8 mouse cellular contexts compared by ENCODE assay signal in genomic region chr5:24597221-24597728, GRCm38 (mm10). TPM values are rescaled to one million over a fixed set of nuclear protein-coding genes. Genes with fewer than 3 reads are reported as not detected.
DNase-seq lines count a peak whose midpoint lies in the region; ATAC-seq and TF ChIP-seq lines count a peak whose summit lies in the region.
"Had no signal": no experiment of that assay in that cellular context is flagged by ENCODE, and none has a peak within 500 bp of the region (broad histone marks: within the 10 kb centered on the region; RNA-seq: fewer than 3 reads in every experiment).

No protein-coding gene starts in this region.

- peak; percentile 71 to 89 (median 82) for TF ChIP-seq CTCF in MEL (IDR thresholded peaks at IDR 0.05 in 2 of 3, conservative IDR thresholded peaks at IDR 0.05 in 1 of 3; ENCODE audit: control insufficient read depth in 1 of 3, insufficient read depth in 1 of 3, low read depth in 2 of 3, low read length in 3 of 3, poor library complexity in 1 of 3, severe bottlenecking in 1 of 3)

- H3K4me1 ChIP-seq in MEL (ENCODE audit: control insufficient read depth in 1 of 2, insufficient read depth in 2 of 2, low read length in 2 of 2) = peaks cover 0 to 7% of the 10 kb centered on the region in 2 experiments; a peak in 1 of 4 replicates
- peaks cover 50% of the 10 kb centered on the region for H3K4me1 ChIP-seq in embryonic facial prominence, embryonic 15.5 days

- intact Hi-C loops in heart, postnatal 10 days (cut with DNase I) = loop anchor here (2.0 kb wide), 3 partner anchors 56 to 86 kb away; no protein-coding TSS in a partner anchor

- WGBS in embryonic facial prominence, embryonic 15.5 days = 68% methylated on average over 2 of the region's 2 CpGs

- H3K79me2 ChIP-seq in MEL (ENCODE audit: control insufficient read depth, insufficient read depth, low read length, poor library complexity) = no peaks in the 10 kb centered on the region; the same call in 1 of the 2 replicates

- no peak overlapping the region for H3K27ac ChIP-seq in MEL (ENCODE audit: control insufficient read depth, low read depth, low read length)
- H3K27ac ChIP-seq in embryonic facial prominence, embryonic 15.5 days (replicated peaks) = peak overlapping the region; percentile 44; the same call in 1 of the 2 replicates

- H3K4me2 ChIP-seq in embryonic facial prominence, embryonic 15.5 days (replicated peaks) = no peak overlapping the region

- DNase-seq in MEL (ENCODE audit: low read depth, low spot score) = peak; percentile 88
- peak; percentile 94 for DNase-seq in brain, adult 2 months (ENCODE audit: low read depth, low spot score)
- peak; percentile 84 to 87 for DNase-seq in heart, postnatal 10 days
- peak; percentile 88 for DNase-seq in kidney, postnatal 14 days
- peak; percentile 90 for DNase-seq in lung, postnatal 10 days
- DNase-seq in retina, embryonic 14.5 days (ENCODE audit: low spot score) = peak; percentile 96

- TF ChIP-seq RAD21 in MEL (IDR thresholded peaks at IDR 0.05; ENCODE audit: low read depth, low read length) = peak; percentile 77

- H3K36me3 ChIP-seq in MEL (ENCODE audit: control insufficient read depth in 1 of 2, insufficient read depth in 2 of 2, low read length in 2 of 2) = no peaks in the 10 kb centered on the region
- peaks cover 38% of the 10 kb centered on the region for H3K36me3 ChIP-seq in embryonic facial prominence, embryonic 15.5 days

- no peak overlapping the region for H3K9ac ChIP-seq in MEL (ENCODE audit: control insufficient read depth, low read depth, low read length, poor library complexity, severe bottlenecking)
- H3K9ac ChIP-seq in embryonic facial prominence, embryonic 15.5 days = no peak overlapping the region

- ATAC-seq in embryonic facial prominence, embryonic 15.5 days (ENCODE audit: insufficient number of reproducible peaks, low FRiP score, low TSS enrichment, low read depth) = no peak

- peaks cover 20 to 25% of the 10 kb centered on the region in 2 experiments for H3K27me3 ChIP-seq in MEL (ENCODE audit: control insufficient read depth in 1 of 2, insufficient read depth in 2 of 2, low read length in 2 of 2)
- no peaks in the 10 kb centered on the region for H3K27me3 ChIP-seq in embryonic facial prominence, embryonic 15.5 days

- no peak overlapping the region for H3K4me3 ChIP-seq in MEL (ENCODE audit: control insufficient read depth in 1 of 2, insufficient read depth in 1 of 2, low read depth in 2 of 2, low read length in 2 of 2)
- H3K4me3 ChIP-seq in embryonic facial prominence, embryonic 15.5 days (replicated peaks) = no peak overlapping the region

- H3K9me3 ChIP-seq in MEL (replicated peaks; ENCODE audit: insufficient read depth, low read length) = no peaks in the 10 kb centered on the region
- no peaks in the 10 kb centered on the region for H3K9me3 ChIP-seq in embryonic facial prominence, embryonic 15.5 days (replicated peaks)

- TF ChIP-seq EP300 in MEL (IDR thresholded peaks at IDR 0.05; ENCODE audit: low read depth in 1 of 2, low read length in 2 of 2) = no peak

- TF ChIP-seq POLR2A in MEL (IDR thresholded peaks at IDR 0.05; ENCODE audit: control insufficient read depth in 1 of 2, insufficient read depth in 1 of 2, low read depth in 1 of 2, low read length in 2 of 2, poor library complexity in 1 of 2) = no peak; a peak in 1 of 4 replicates

TF ChIP-seq in MEL, 35 proteins besides CTCF, POLR2A, EP300 and RAD21:
- no peak for TF ChIP-seq POLR2AphosphoS2 (IDR thresholded peaks at IDR 0.05; ENCODE audit: low read length)
- no peak for TF ChIP-seq USF1 (IDR thresholded peaks at IDR 0.05; ENCODE audit: low read depth, low read length)
- 0 out of 2 replicates have a peak, but pooled peaks have one; percentile 17 for TF ChIP-seq MXI1 (IDR thresholded peaks at IDR 0.05; ENCODE audit: low read depth, low read length)
- 0 out of 2 replicates have a peak, but pooled peaks have one; percentile 44 for TF ChIP-seq SIN3A (IDR thresholded peaks at IDR 0.05; ENCODE audit: low read length)
- TF ChIP-seq MAZ (IDR thresholded peaks at IDR 0.05; ENCODE audit: low read depth, low read length) = peak; percentile 81; the same call in 1 of the 2 replicates
- TF ChIP-seq SMC3 (IDR thresholded peaks at IDR 0.05; ENCODE audit: low read depth, low read length) = peak; percentile 69
- peak; percentile 57 for TF ChIP-seq ZNF384 (IDR thresholded peaks at IDR 0.05; ENCODE audit: low read depth, low read length)
- peak; percentile 30; the same call in 1 of the 2 replicates for TF ChIP-seq ZC3H11A (IDR thresholded peaks at IDR 0.05; ENCODE audit: low read depth, low read length)

RNA-seq across cellular contexts. Expression of gene Chpf2, which starts 10.7 kb away (rescaled TPM):
- 37.1 and 37.9 TPM in 2 replicates for total RNA-seq in MEL (2012; rRNA removed)
- polyA plus RNA-seq in MEL (2012; ENCODE audit: insufficient read depth in 1 of 2, insufficient read length in 2 of 2, low read depth in 1 of 2, low replicate concordance in 2 of 2, missing spikeins in 1 of 2) = 10 to 100 TPM in 1 of 2 experiments, not detected in 1; 39.7 TPM
- 30.3 and 33.1 TPM in 2 replicates for polyA plus RNA-seq in embryonic facial prominence, embryonic 15.5 days (2015; fragmentation: Nextera tagmentation; extraction: Ambion mirVana)
- total RNA-seq in heart, postnatal 10 days (2021) = 10 to 100 TPM; 19.4 to 19.8 TPM

RNA-seq across cellular contexts. Expression of gene Abcf2, which starts 20.0 kb away (rescaled TPM):
- total RNA-seq in MEL (2012; rRNA removed) = 228 and 257 TPM in 2 replicates
- polyA plus RNA-seq in MEL (2012; ENCODE audit: insufficient read depth in 1 of 2, insufficient read length in 2 of 2, low read depth in 1 of 2, low replicate concordance in 2 of 2, missing spikeins in 1 of 2) = 100 to 1,000 TPM in 1 of 2 experiments, not detected in 1; 244 TPM
- polyA plus RNA-seq in embryonic facial prominence, embryonic 15.5 days (2015; fragmentation: Nextera tagmentation; extraction: Ambion mirVana) = 93.7 and 100 TPM in 2 replicates
- 10 to 100 TPM; 44.2 to 47.5 TPM for total RNA-seq in heart, postnatal 10 days (2021)

RNA-seq across cellular contexts. Expression of gene Smarcd3, which starts 26.9 kb away (rescaled TPM):
- 2.1 and 2.7 TPM in 2 replicates for total RNA-seq in MEL (2012; rRNA removed)
- 10 to 100 TPM in 1 of 2 experiments, not detected in 1; 16.5 TPM for polyA plus RNA-seq in MEL (2012; ENCODE audit: insufficient read depth in 1 of 2, insufficient read length in 2 of 2, low read depth in 1 of 2, low replicate concordance in 2 of 2, missing spikeins in 1 of 2)
- polyA plus RNA-seq in embryonic facial prominence, embryonic 15.5 days (2015; fragmentation: Nextera tagmentation; extraction: Ambion mirVana) = 39.7 and 42.4 TPM in 2 replicates
- 10 to 100 TPM; 61.4 to 67.8 TPM for total RNA-seq in heart, postnatal 10 days (2021)

RNA-seq across cellular contexts. Expression of gene 4931409K22Rik, which starts 40.7 kb away (rescaled TPM):
- not detected in 2 replicates for total RNA-seq in MEL (2012; rRNA removed)
- polyA plus RNA-seq in MEL (2012; ENCODE audit: insufficient read depth in 1 of 2, insufficient read length in 2 of 2, low read depth in 1 of 2, low replicate concordance in 2 of 2, missing spikeins in 1 of 2) = not detected
- 0.07 TPM in 1 of 2 replicates, not detected in the other for polyA plus RNA-seq in embryonic facial prominence, embryonic 15.5 days (2015; fragmentation: Nextera tagmentation; extraction: Ambion mirVana)
- not detected for total RNA-seq in heart, postnatal 10 days (2021)
- total RNA-seq: layer of hippocampus, postnatal 36 days had no signal

RNA-seq across cellular contexts. Expression of gene Asb10, which starts 56.5 kb away (rescaled TPM):
- total RNA-seq in MEL (2012; rRNA removed) = 0.12 and 0.13 TPM in 2 replicates
- under 1 TPM in 1 of 2 experiments, not detected in 1; 0.32 TPM for polyA plus RNA-seq in MEL (2012; ENCODE audit: insufficient read depth in 1 of 2, insufficient read length in 2 of 2, low read depth in 1 of 2, low replicate concordance in 2 of 2, missing spikeins in 1 of 2)
- polyA plus RNA-seq in embryonic facial prominence, embryonic 15.5 days (2015; fragmentation: Nextera tagmentation; extraction: Ambion mirVana) = 1.1 and 1.2 TPM in 2 replicates
- 10 to 100 TPM; 41.9 to 47.0 TPM for total RNA-seq in heart, postnatal 10 days (2021)

Comparison
In these comparisons a context has a peak if more than half of its experiments do, and no peak if none do; other contexts are left out.
1. RNA of gene Smarcd3, which starts 26.9 kb away (total RNA-seq): 61.4 to 67.8 TPM in heart, postnatal 10 days; 2.1 to 2.7 TPM in MEL; every median in the first group is over 10 times any median in the second.
2. Peak in every context shown above with its lines, with median percentiles within 50 percentile points of each other: DNase-seq.